Mouse (Mus musculus) embryonic facial prominence, embryonic 13.5 days (tissue): ENCODE data around the gene Nfatc2. TPM values are rescaled to one million over a fixed set of nuclear protein-coding genes. Genes with fewer than 3 reads are reported as not detected.

Experiments
- ATAC-seq: fragments of 200-750 bp; cut with Nextera tagmentation; 2 replicates; pipeline ENCODE4 v1.8.0; 2017; ENCODE audit warnings: low read depth; ENCODE audit not compliant: insufficient number of reproducible peaks, insufficient read depth, low FRiP score, low TSS enrichment
- H3K27ac ChIP-seq: fragments of 300-500 bp; sonication (generic); 2 replicates; pipeline ENCODE4 v1.5.1; 2015; ENCODE audit warnings: moderate library complexity, mild to moderate bottlenecking, inconsistent platforms
- H3K27me3 ChIP-seq: fragments of 300-500 bp; sonication (generic); 2 replicates; pipeline ENCODE4 v1.6.1; 2015; ENCODE audit warnings: mild to moderate bottlenecking, inconsistent platforms
- H3K36me3 ChIP-seq: fragments of 300-500 bp; sonication (generic); 2 replicates; pipeline ENCODE4 v1.6.1; 2015; ENCODE audit warnings: mild to moderate bottlenecking, inconsistent platforms
- H3K4me1 ChIP-seq: fragments of 300-500 bp; sonication (generic); 2 replicates; pipeline ENCODE4 v1.6.1; 2015; ENCODE audit warnings: inconsistent platforms
- H3K4me2 ChIP-seq: fragments of 300-500 bp; sonication (generic); 2 replicates; pipeline ENCODE4 v1.6.1; 2015; ENCODE audit warnings: moderate library complexity, mild to moderate bottlenecking, inconsistent platforms
- H3K4me3 ChIP-seq: fragments of 300-500 bp; sonication (generic); 2 replicates; pipeline ENCODE4 v1.5.1; 2015; ENCODE audit warnings: mild to moderate bottlenecking, inconsistent platforms
- H3K9ac ChIP-seq: fragments of 300-500 bp; sonication (generic); 2 replicates; pipeline ENCODE4 v1.6.1; 2015; ENCODE audit warnings: mild to moderate bottlenecking, inconsistent platforms
- H3K9me3 ChIP-seq: fragments of 300-500 bp; sonication (generic); 2 replicates; pipeline ENCODE4 v1.6.1; 2016; ENCODE audit warnings: inconsistent platforms
- WGBS: fragments of 180-500 bp; shearing (Covaris S2); methylation state at CpG from one replicate; pipeline ENCODE4 v1.1.7; 2015; ENCODE audit warnings: mixed read lengths; 5-methylcytosine and 5-hydroxymethylcytosine counted together
- polyA plus RNA-seq: library from polyadenylated mRNA; unstranded; fragments of >200 nt; fragmentation: Nextera tagmentation; extraction: Ambion mirVana; gene quantifications from 2 replicates; pipeline ENCODE4 v1.2.1, GENCODE M21; 2015

The Nfatc2 gene
- polyA plus RNA-seq, 1 experiment from 2014 or later, result 5.9 TPM

DNA sequence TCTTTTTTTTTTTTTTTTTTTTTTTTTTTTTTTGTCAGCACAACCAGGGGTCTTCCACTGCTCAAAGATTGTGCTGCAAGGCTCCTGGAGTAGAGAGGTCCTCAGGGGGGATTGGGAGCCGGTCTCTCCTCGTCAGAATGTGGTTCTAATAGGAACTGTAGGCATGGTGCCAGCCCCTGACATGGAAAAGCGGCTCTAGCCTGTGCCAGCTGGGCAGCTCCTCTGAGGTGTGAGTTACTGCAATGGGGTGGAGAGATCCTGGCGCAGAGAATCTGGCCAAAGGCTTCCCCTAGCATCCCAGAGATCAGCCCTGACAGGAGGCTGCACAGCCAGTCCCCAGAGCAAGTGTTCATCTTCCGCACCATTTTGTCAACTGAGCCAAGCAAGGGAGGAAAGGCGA lies 120.8 kb downstream of the Nfatc2 start:
- H3K9ac ChIP-seq, result no peak overlapping the region
- no peak overlapping the region for H3K4me3 ChIP-seq
- H3K9me3 ChIP-seq, result no peaks in the 10 kb centered on the region
- peaks cover 18% of the 10 kb centered on the region for H3K4me1 ChIP-seq
- 61% methylated on average over 6 of the region's 6 CpGs for WGBS
- H3K27me3 ChIP-seq, result no peaks in the 10 kb centered on the region
- H3K27ac ChIP-seq, result no peak overlapping the region
- no peaks in the 10 kb centered on the region for H3K36me3 ChIP-seq
- no peak overlapping the region for H3K4me2 ChIP-seq
- ATAC-seq, result no peak

DNA sequence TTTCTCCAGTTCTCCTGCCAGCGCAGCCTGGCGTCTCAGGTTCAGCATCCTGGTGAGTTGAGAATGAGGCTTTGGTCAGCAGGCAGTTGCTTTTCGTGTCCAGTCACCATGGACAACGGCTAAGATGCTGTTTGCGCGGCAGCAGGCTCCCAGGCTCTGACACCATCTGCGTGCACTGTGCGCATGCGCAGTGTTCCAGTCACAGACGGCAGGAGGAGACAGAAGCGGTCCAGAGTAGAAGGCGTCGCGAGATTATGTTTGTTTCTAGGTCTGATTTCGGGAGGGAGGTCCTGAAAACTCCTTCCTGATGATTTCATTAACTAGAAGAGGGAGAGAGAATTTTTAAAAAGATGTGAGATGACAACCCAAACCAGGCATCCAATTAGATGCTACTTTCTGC lies 121.5 kb downstream of the Nfatc2 start:
- H3K9me3 ChIP-seq, result no peaks in the 10 kb centered on the region
- H3K36me3 ChIP-seq, result no peaks in the 10 kb centered on the region
- 82% methylated on average over 15 of the region's 15 CpGs for whole genome bisulfite sequencing
- H3K27ac ChIP-seq, result no peak overlapping the region
- H3K4me1 ChIP-seq, result peaks cover 18% of the 10 kb centered on the region
- no peaks in the 10 kb centered on the region for H3K27me3 ChIP-seq
- ATAC-seq, result no peak
- no peak overlapping the region for H3K4me3 ChIP-seq
- H3K4me2 ChIP-seq, result no peak overlapping the region
- no peak overlapping the region for H3K9ac ChIP-seq

DNA sequence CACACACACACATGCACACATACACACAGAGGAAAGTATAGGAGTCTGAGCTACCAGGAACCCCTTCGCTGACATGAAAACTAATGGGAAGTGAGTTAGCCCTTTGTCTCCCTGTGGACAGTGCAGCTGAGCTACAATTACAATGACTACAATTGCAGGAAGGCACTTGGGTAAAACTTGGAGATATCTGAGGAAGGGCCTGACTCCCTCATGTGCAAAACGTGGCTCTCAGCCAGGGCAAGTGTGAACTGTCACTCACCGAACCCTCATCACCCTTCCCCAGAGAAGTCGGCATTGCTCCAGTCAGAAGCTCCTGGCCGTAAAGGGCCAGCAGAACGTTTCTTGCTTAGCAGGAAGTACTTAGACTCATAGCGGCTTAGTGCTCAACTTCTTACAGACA lies 123.0 kb downstream of the Nfatc2 start:
- Histone ChIP-seq H3K9me3 (no peaks in the 10 kb centered on the region), H3K4me3 (no peak overlapping the region), H3K4me2 (no peak overlapping the region), H3K4me1 (peaks cover 33% of the 10 kb centered on the region), H3K27ac (no peak overlapping the region), H3K27me3 (no peaks in the 10 kb centered on the region), H3K36me3 (no peaks in the 10 kb centered on the region), H3K9ac (no peak overlapping the region)
- no peak for ATAC-seq
- WGBS, result 62% methylated on average over 7 of the region's 7 CpGs

DNA sequence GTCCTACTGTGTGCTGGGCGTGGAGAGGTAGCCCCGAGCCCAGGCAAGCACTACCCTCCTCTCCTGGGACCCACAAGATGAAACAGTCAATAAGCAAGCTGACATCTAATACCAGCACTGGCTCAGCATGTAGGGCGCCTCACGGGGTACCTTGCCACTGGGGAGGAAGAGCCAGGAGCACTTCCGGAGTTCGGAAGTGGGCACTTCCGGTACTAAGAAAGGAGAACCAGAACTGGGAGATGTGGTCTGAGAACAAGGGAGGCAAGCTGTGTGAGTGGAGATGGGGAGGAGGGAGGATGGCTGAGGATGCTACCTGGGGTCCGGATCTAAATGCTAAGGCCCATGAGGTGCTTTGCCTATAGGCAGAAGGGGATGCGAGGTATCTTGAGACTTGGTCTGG lies 128.0 kb downstream of the Nfatc2 start:
- Histone ChIP-seq H3K4me1 (peaks cover 32% of the 10 kb centered on the region), H3K4me3 (no peak overlapping the region), H3K27ac (no peak overlapping the region), H3K4me2 (no peak overlapping the region), H3K9ac (0 out of 2 replicates have a peak overlapping the region, but pooled peaks have one; percentile 21), H3K36me3 (no peaks in the 10 kb centered on the region), H3K9me3 (no peaks in the 10 kb centered on the region), H3K27me3 (0 out of 2 replicates have a peak, but pooled peaks cover 7% of the 10 kb centered on the region)
- WGBS, result 52% methylated on average over 9 of the region's 9 CpGs
- no peak for ATAC-seq

DNA sequence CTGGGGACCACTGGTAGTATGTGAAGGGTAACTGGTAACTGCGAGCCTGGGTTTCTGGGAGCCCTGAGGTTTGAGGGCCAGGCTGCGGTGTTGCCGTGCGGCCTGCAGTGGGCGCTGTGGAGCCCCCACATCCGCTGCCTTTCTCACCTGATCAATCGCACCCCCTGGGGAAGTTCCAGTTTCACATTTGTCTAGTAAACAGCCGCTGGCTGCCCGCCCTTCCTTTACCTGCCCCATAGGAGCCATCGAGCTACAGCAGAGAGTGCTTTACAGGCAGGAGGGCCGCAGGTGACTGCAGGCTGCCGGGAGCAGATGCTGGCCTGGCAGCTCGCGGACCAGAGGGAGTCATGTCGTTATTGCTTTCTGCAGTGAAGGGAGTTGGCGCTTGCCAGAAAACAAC lies 128.6 kb downstream of the Nfatc2 start:
- Histone ChIP-seq H3K4me3 (peak overlapping the region; percentile 30), H3K36me3 (no peaks in the 10 kb centered on the region), H3K9me3 (no peaks in the 10 kb centered on the region), H3K27ac (no peak overlapping the region), H3K9ac (peak overlapping the region; percentile 57), H3K4me2 (peak overlapping the region; percentile 53), H3K27me3 (0 out of 2 replicates have a peak, but pooled peaks cover 7% of the 10 kb centered on the region), H3K4me1 (peaks cover 32% of the 10 kb centered on the region)
- ATAC-seq, result no peak
- 9% methylated on average over 16 of the region's 16 CpGs for WGBS

DNA sequence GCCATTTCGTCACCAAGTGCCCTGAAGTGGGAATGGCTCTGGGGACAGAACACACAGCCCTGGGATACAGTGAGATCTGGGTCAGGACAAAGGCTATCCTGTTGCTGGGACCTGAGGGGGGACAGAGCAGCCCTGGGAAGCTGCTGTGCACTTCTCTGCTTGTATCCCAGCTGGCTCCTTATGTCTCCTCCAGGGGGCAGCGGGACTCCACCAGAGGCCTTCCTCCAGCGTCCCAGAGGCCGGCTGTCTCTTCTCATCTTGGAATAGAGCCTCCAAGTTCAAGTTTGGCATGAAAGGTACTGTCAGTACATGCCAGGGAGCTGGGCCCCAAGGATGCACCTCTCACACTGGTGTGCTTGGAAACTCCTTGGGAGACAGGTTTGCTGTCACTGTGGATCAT lies 132.4 kb downstream of the Nfatc2 start:
- Histone ChIP-seq H3K4me1 (peaks cover 45% of the 10 kb centered on the region), H3K4me2 (no peak overlapping the region), H3K27ac (no peak overlapping the region), H3K9me3 (no peaks in the 10 kb centered on the region), H3K4me3 (no peak overlapping the region), H3K9ac (no peak overlapping the region), H3K36me3 (no peaks in the 10 kb centered on the region), H3K27me3 (0 out of 2 replicates have a peak, but pooled peaks cover 7% of the 10 kb centered on the region)
- WGBS, result 5% methylated on average over 4 of the region's 4 CpGs
- no peak for ATAC-seq

DNA sequence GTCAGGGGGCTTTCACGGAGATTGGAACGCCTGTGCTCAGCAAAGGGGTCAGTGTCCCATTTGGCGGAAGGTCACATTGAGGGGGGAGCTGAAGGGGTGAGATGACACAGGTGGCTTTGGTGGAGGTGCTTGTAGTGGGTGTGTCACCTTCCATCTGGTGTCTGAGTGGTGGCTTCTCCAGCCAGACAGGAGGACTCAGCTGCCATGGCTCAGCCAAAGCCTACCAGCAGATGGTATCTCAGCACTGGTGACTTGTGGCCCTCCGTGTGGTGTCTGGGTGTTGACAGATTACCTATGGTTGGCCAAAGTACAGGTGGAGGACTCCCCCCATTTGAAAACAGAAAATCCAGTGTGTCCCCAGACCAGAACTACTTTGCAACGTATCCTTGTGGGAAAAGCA lies 134.3 kb downstream of the Nfatc2 start:
- Histone ChIP-seq H3K4me2 (no peak overlapping the region), H3K4me1 (peaks cover 32% of the 10 kb centered on the region), H3K27ac (no peak overlapping the region; the same call in 1 of the 2 replicates), H3K36me3 (no peaks in the 10 kb centered on the region), H3K4me3 (no peak overlapping the region), H3K27me3 (0 out of 2 replicates have a peak, but pooled peaks cover 3% of the 10 kb centered on the region), H3K9me3 (no peaks in the 10 kb centered on the region), H3K9ac (no peak overlapping the region)
- no peak for ATAC-seq
- 83% methylated on average over 5 of the region's 5 CpGs for WGBS

DNA sequence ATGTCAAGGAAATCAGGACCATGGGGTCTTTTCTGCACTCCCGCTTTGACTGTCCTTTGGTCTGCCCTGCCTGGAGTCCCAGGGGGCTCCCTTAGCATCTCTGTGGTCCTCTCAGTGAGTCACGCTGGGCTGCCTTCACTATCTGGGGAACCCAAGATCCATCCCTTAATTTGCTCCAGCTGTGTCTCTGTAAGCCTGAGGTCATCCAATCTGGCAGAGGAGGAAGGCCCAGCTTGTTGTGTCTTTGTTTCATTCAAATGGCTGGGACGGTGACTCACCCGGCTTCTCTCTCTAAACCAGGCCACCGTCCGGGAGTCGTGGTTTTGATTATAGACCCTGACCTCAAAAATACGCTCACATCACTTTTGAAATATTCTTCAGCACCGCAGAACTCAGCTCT lies 135.4 kb downstream of the Nfatc2 start:
- Histone ChIP-seq H3K4me2 (no peak overlapping the region), H3K4me1 (peaks cover 40% of the 10 kb centered on the region), H3K27ac (peak overlapping the region; percentile 66), H3K9ac (0 out of 2 replicates have a peak overlapping the region, but pooled peaks have one; percentile 11), H3K4me3 (no peak overlapping the region), H3K9me3 (no peaks in the 10 kb centered on the region), H3K27me3 (no peaks in the 10 kb centered on the region), H3K36me3 (no peaks in the 10 kb centered on the region)
- no peak for ATAC-seq
- 11% methylated on average over 9 of the region's 9 CpGs for WGBS

DNA sequence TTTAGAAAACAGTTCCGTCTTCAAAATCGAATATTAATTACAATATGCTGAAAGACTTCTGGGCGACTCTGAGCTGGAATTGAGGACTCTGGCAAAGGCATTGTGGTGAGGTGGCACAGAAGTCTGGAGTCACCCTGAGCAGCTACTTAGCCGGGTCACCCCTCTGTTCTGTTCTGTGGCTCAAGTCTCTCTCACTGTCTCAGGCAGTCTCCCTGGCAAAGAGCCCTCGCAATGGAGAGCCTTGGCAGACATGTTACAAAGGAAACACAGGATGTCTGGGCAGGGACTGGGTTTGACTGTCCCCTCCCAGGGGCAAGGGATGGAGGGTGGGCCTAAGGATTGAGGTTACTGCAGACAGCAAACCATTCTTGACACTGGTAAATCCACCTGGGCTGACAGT lies 135.8 kb downstream of the Nfatc2 start:
- no peak overlapping the region for H3K9ac ChIP-seq
- peak overlapping the region; percentile 66 for H3K27ac ChIP-seq
- no peaks in the 10 kb centered on the region for H3K9me3 ChIP-seq
- H3K27me3 ChIP-seq, result no peaks in the 10 kb centered on the region
- no peak for ATAC-seq
- no peaks in the 10 kb centered on the region for H3K36me3 ChIP-seq
- H3K4me1 ChIP-seq, result peaks cover 40% of the 10 kb centered on the region
- 67% methylated on average over 5 of the region's 5 CpGs for WGBS
- H3K4me3 ChIP-seq, result no peak overlapping the region
- no peak overlapping the region for H3K4me2 ChIP-seq

DNA sequence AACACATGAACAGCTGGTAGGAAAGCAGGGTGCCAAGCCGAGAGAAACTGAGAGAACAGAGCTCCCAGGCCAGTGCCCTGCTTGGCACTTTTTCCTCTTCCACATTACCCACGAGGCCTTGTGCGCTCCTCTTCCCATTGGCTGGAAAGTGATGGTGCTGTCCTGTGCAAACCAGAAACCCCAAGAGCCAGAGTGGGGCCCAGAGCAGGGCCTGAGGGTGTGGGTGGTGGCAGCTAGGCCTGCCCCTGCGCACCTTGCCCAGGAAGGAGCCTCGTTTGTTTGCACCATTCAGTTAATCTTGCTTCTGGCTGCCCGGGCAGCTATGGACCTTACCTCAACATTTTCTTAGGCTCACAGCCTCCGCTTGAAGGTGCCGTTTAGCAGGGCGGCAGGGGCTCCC lies 139.6 kb downstream of the Nfatc2 start:
- Histone ChIP-seq H3K9me3 (no peaks in the 10 kb centered on the region), H3K4me2 (no peak overlapping the region), H3K36me3 (no peaks in the 10 kb centered on the region), H3K4me3 (no peak overlapping the region), H3K9ac (no peak overlapping the region), H3K27ac (peak overlapping the region; percentile 29), H3K27me3 (no peaks in the 10 kb centered on the region), H3K4me1 (peaks cover 40% of the 10 kb centered on the region)
- WGBS, result 65% methylated on average over 9 of the region's 9 CpGs
- no peak for ATAC-seq

DNA sequence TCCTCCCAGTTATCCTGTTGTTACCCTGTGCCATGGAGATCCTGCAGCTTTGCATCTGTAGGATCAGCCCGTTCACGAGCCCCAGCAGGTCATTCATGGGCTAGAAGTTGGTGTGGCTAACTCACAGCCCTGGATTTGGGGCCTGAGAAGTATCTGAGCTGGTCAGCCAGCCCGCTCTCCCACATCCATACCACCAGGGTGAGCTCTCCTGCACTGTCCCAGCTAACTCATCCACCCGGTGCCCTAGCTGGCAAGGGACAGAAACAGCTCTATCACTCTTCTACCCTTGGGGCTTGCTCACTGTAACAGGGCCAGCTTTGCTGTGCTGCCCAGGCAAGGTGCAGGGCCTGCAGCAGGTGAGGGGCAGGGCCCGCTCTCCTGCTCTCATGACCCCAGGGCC lies 141.8 kb downstream of the Nfatc2 start:
- WGBS, result 69% methylated on average over 5 of the region's 5 CpGs
- H3K36me3 ChIP-seq, result no peaks in the 10 kb centered on the region

DNA sequence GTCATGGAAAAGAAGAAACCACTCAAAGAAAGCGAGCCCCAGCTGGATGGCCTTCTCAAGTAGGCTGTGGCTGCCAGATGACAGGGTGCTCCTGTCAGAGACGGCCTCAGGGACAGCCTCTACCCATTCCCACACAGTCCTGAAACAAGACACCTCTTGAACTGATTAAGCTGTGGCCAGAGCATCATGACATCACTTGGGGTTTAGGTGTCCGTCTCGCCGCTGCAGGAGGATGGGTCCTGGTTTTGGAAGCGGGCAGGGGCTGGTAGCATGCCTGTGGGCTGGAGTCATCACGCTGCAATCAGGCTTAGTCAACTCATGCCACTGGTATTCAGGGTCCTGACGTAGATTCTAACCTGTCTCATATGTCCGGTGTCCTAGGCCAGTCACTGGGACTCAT lies 142.9 kb downstream of the Nfatc2 start:
- Histone ChIP-seq H3K27ac (no peak overlapping the region), H3K4me2 (no peak overlapping the region), H3K27me3 (no peaks in the 10 kb centered on the region), H3K9ac (no peak overlapping the region), H3K36me3 (no peaks in the 10 kb centered on the region), H3K4me1 (peaks cover 19% of the 10 kb centered on the region), H3K9me3 (no peaks in the 10 kb centered on the region), H3K4me3 (no peak overlapping the region)
- ATAC-seq, result no peak
- WGBS, result 50% methylated on average over 9 of the region's 9 CpGs

More for the DNA sequence above, 141.8 kb downstream of the Nfatc2 start:
- H3K4me3 ChIP-seq, result no peak overlapping the region
- peaks cover 19% of the 10 kb centered on the region for H3K4me1 ChIP-seq
- no peak overlapping the region for H3K27ac ChIP-seq
- ATAC-seq, result no peak
- H3K9me3 ChIP-seq, result no peaks in the 10 kb centered on the region
- H3K27me3 ChIP-seq, result no peaks in the 10 kb centered on the region
- H3K9ac ChIP-seq, result no peak overlapping the region
- no peak overlapping the region for H3K4me2 ChIP-seq
